Mouse (Mus musculus): ENCODE results near the gene Guca2b.
A peak's percentile ranks its signal among the peaks of the same experiment; 100 is the strongest.

Gene Guca2b

DNA sequence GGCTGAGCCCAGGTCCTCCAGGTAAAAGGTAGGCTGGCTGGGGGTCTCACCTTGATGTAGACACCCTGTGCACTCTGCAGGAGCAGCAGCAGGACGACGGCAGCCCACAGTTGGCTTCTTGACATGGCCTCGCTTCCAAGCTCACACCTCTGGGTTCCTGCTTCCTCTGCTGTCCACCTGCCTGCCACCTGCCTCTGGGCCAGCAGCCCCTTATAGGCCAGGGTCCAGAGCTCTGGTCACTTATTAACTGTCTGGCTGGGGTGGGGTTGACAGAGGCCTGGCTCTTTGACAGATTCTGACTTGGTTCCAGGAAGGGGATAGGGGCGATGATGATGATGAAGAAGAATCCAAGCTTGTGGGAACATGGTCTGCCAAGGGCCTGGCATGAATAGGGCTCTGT is at the start of gene Guca2b:
Gene Guca2b (minus strand): TSS at position 224 of the 400 bp plus-strand sequence.
- no peak for DNase-seq (ENCODE audit: low spot score)

DNA sequence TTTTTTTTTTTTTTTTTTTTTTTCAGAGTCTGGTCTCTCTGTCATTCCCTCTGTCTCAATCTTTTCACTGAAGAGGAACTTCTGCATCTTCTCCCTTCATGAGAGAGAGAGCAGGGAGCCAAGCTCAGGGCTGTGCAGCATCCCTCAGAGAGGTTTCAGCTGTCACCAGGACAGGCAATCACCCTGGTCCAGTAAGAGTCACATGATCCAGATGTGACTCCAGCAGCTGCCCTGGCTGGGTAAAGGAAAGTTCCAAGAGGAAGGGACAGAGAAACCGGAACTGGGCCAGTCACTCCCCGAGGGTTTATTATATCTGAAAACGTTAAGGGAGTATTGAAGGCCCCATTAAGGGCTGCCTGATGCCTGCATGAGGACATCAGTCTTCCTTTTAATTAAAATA is 49.0 kb upstream of the Guca2b start:
- DNase-seq (ENCODE audit: low spot score) = no peak

DNA sequence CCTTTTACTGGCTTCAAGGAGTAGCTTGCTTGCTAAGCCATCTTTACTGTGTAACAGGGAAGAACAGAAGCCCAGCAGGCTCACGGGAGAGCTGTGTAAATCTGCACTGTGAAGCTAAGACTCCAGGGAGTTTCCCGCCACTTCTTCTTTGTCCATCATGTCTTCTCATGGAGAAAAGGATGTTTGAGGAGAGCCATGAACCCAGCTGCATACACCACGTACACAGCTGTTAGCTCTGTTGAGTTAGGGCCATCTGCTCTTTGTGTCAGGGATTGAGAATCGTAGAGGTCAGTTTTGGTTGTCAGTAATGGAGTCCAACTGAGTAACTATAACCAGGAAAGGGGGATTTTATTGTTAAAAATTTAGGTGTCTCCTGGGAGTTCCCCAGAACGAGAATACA is 48.6 kb upstream of the Guca2b start:
- no peak for DNase-seq (ENCODE audit: low spot score)

DNA sequence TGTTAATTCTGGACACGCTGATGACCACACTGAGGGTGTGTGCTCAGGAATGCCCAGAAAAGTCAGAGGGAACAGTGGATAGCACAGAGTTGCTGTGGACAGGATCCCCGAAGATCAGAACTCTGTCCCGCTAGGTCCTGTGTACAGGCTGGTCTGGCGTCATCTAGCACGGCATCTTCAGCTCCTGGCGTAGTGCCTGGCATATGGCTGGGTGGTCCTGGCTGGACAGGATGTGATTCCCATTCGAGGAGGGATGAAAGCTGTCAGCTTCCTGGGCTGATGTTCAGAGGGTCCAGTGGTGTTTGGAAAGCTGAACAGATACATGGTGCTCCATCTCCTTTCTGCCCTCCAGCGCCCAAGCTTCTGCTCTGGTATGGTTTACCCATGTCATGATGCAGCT is 45.2 kb upstream of the Guca2b start:
- no peak for DNase-seq (ENCODE audit: low spot score)

DNA sequence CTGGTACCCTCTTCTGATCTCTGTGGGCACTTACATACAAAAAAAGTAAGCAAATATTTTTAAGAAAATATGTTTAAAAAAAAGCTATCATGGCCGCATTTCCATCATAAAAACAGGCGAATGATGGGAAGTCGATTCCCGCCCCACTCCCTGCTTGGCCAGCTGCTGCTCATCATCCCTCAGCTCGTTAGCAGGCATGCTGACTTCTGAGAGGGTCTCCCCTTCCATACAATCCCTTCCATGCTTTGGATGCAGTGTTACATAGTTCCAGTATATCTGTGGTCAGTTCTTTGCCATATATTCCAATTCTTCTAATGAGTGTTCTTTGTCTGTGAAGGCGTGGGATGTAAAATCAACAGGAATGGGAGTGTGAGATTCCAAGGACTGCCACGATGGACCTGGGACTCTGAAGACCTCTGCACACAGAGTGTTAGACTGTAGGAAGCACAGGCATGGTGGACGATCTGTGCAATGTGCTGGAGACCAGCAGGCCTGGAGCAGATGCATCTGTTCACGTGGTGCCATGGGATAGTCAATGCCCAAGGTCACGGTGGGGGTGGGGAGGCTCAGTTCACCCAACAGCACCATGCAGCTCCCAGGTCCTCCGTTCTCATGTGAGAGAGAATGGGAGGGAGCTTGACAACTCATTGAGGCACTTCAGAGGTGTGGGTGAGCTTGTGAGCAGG is 42.7 kb upstream of the Guca2b start:
- DNase-seq (ENCODE audit: low spot score) = no peak

DNA sequence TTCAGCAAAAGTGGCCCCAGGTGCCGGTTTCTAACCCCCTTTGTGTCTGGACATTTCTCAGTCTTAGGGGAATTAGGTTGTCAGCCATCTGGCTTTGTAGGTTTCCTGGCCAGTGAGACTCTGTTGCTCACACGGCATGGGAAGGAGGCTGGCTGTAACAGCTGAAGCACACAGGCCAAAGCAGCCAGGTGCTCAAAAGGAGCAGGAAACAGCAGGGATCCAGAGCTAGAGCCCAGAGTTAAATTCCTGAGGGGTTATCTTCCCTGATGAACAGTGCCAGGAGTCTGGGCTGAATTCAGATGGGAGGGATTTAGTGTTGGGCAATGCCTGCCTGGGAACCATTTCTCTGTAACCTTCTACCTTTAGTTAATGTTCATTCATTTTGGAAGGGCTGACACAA is 39.6 kb upstream of the Guca2b start:
- DNase-seq (ENCODE audit: low spot score) = no peak

DNA sequence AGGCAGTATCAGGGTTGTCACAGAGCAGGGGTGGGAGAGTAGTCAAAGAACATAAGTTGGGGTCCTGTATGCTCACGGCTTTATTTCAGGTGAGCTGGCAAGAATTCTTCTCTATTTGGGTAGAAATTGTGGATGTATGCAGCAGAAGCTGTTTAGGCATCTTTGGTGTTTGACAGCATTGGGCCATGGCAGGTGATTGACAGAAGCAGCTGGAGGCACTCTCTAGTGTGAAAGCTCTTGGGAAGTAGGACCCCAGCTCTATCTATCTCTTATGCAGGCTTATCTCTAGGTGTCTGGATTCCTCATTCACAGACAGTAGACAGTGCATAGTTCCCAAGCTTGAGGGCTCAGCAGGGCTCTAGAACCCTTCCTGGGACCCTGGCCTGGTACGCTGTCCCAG is 27.0 kb upstream of the Guca2b start:
- no peak for DNase-seq (ENCODE audit: low spot score)

DNA sequence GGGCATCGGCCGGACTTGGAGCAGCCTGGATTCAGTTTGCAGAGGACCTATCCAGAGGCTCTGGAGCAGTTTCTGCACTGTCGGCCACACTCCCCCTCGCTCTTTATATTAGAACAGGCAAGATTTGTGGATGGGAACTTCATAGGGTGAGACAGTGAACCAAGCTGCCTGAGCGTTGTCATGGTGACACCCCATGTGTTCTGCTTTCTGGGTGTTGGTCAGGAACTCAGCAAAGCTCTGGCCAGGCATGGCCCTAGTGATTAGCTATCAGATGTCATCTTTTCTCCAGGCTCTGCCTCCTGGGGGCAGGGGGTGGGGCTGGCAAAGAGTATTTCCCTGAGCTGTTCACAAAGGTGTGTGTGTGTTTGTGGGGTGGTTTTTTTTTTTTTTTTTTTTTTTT is 23.8 kb upstream of the Guca2b start:
- no peak for DNase-seq (ENCODE audit: low spot score)

DNA sequence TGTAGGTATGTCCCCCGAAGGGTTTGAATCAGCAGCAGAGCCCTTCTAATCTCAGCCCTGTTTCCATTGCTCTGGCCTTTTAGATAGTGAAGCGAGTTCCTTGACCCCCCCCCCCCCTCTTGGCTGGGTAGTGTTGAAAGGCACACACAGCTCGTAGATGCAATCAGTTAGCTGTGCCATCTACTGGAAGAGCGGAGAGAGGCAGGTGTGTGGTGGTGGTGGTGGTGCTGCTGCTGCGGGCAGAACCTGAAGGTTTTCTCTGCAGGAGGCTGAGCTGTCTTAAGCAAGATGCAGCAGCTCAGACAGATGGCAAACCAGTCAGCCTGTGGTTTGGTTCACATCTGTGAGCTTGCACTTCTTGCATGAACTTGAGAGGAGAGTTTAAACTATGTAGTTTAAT is 13.9 kb upstream of the Guca2b start:
- no peak for DNase-seq (ENCODE audit: low spot score)

DNA sequence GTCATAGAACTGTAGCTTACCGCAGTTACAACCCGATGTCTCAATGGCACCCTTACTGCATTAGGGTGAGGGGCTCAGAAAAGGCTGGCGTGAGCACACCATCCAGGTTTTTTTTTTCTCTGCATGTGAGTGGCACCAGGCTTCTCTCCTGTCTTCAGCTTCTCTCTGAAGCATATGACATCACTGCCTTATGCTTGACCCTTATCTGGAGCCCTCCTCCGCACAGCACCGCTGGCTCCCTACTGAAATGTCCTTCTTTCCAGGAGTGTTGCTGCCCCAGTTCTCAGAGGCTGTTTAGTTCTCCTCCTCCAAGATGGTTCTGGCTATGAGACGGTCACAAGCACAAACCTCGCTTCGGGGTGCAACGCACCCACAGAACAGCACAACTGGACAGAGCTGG is 12.4 kb upstream of the Guca2b start:
- DNase-seq (ENCODE audit: low spot score) = no peak

DNA sequence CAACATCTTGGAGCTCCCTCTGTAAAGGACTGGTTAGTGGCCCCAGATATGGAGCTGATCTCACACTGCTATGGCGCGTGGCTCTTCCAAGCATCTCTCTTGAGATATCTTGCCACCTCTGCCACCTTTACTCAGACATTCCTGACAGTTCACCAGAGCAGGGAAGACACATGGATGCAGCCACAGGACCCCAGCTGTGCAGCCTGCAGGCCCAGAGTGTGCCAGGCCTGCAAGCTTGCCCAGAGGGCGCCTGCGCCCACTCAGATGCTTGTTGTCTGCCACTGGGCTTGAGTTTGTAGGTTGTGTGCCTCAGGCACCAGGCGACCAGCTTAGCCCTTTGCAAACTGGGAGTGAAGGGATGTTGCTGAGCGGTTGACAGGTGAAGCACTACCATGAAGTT is 12.0 kb upstream of the Guca2b start:
- no peak for DNase-seq (ENCODE audit: low spot score)

DNA sequence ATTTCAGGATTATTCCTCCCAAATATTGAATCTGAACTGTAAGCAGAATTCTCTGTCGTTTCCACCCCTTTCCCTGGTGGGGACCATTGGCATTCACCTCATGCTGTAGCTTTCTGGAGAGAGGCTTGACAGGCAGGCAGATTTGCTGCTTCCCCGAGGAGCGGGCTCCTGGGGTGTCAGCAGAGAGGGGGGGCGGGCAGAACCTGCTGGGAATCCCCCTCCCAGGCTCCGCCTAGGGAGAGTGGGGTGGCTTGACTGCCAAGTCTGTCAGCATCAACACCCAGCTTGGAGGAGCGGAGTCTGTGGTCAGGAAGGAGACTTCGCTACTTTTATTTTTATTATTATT is 11.4 kb upstream of the Guca2b start:
- no peak for DNase-seq (ENCODE audit: low spot score)

DNA sequence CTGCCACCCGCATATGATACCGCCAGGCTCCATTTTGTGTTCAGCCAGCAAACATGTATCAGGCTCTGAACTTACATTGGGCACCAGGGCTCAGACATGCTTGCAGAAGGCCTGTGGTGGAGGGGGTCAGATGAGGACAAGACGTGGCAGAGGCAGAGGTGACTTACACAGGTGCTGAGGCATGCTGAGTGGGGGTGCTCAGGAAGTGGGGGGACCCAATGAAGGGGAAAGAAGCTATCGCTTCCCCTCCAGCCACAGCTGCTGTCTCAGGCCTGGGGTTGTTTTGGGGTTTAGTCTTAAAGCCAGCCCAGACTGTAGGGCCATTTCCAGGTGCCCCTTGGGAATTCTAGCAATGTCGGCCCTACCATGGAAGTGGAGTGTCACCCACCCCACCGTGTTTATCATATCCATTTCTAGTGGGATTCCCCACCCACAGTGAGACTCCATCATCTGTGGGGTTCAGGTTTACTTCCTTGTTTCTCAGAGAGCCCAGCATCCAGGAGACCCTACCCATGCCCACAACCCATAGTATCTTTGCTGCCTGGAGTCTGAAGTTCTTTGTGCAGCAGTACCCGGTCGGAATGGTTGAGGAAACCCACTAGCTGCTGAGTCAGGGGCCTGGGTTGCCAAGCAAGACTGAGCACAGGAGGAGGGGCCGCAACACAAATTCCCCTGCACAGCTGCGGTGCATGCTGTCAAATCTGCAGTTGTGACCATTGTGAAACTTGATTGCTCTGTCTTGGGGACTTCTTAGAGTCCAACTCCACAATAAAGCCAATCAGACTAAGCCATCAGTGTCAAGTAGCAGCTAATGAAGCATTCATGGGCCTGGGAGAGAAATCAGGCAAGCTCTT is 10.8 kb upstream of the Guca2b start:
- DNase-seq (ENCODE audit: low spot score) = no peak

DNA sequence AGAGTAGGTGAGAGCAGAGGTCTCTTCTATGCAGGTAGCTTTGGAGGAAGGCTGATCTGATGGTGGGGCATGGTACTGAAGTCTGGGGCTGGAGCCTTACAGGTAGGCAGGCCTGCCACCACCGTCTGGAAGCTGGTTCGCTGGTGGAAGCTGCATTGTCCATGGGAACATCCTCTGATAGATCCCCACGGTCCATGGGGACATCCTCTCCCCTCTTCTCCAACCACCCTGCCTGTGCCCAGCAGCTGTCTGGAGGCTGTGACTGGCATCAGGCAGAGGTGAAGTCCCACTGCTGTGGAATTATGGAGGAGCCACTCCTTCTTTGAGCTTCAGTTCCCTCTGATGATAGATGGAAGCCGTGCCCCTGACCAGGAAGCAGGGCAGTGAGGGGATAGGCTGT is 9.8 kb upstream of the Guca2b start:
- DNase-seq (ENCODE audit: low spot score) = no peak

DNA sequence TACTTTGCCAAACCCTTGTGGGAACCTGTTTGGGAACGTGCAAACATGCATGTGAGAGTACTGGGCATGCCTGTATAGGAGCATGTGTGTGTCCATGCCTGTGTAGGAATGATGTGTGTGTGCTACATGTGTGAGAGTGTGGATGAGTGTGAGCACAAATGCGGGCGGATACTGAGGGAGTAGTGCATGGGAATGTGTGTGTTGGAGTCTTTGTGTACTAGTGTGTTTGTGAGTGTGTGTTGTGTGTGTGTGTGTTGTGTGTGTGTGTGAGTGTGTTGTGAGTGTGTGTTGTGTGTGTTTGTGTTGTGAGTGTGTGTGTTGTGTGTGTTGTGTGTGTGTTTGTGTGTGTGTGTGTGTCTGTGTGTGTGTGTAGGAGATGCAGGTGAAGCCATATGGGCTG is 9.4 kb upstream of the Guca2b start:
- no peak for DNase-seq (ENCODE audit: low spot score)

DNA sequence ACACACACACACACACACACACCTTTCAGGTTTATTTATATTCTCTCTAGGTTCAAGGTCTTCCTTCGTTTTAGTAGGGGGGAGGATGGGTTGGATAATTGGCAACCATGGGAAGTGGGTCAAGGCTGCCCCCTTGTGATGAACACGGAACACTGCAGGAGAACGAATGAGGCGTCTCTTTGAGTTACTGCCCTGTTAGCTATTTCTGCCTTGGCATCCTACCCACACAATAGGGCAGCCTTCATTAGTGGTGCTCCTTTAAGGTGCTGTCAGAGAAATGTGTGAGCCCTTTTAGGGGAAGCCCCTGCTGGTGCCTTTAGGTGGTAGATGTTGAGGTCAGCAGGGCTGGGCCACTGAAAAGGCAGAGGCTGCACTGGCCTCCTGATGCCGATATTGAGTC is 8.7 kb upstream of the Guca2b start:
- peak; percentile 40 for DNase-seq (ENCODE audit: low spot score)

DNA sequence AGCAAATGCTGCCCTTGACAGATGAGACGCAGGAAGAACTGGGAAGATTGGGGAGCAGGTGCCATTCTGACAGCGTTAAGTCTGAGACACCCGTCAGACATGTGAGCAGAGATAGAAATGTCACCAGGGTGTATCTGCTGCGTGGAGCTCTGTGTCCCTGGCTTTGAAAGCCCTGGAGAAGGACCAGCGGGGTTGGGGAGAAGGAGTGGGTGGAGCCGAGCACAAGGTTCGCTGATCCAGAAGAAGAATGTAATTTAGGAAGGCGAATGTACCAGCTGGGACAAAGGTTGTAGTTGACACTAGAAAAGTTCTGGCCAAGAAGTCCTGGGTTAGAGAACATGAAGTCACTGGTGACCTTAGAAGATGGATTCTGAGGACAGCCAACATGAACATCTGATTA is 7.4 kb upstream of the Guca2b start:
- no peak for DNase-seq (ENCODE audit: low spot score)

DNA sequence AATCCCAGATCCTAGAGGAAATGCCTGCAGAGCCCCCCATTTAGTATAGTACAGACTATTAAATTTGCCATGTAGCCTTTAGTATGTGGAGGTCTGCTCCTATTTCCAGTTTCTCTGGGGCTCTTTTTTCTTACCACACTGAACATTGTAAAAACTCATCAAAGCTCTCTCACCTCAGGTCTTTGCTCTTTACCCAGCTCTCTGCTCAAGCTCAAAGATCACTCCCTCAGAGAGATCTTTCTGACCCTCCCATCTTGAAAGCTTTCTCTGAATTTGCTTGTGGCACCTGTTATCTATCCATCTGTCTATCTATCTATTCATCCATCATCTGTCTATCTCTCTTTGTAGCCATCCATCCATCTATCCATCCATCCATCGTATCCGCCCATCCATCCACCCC is 6.4 kb upstream of the Guca2b start:
- DNase-seq (ENCODE audit: low spot score) = no peak

DNA sequence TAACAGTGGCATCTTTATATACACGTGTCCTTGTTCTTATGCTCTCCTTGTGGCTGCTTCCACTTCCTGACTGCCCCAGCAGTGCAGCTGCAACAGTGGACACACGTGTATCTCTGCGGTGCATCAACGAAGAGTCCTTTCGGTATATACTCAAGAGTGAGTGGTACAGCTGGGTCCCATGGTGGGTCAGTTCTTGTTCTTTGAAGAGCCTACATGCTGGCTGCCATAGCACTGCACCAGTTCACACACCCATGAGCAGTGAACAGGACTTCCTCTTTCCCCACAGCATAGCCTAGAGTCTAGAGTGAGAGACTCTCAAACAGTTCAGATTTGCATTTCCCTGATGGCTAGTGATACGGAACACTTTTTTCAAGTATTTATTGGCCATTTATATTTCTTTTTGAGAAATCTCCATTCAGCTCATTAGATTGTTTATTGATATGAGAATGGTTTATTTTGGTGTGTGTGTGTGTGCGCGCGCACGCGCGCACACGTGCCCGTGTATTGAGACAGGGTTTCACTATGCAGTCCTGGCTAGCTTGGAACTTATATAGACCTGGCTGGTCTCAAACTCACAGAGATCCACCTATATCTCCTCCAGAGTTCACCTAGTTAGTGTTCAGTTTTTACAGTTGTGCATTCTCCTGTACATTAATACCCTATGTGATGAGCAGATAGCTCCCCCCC is 4.8 kb upstream of the Guca2b start:
- no peak for DNase-seq (ENCODE audit: low spot score)

DNA sequence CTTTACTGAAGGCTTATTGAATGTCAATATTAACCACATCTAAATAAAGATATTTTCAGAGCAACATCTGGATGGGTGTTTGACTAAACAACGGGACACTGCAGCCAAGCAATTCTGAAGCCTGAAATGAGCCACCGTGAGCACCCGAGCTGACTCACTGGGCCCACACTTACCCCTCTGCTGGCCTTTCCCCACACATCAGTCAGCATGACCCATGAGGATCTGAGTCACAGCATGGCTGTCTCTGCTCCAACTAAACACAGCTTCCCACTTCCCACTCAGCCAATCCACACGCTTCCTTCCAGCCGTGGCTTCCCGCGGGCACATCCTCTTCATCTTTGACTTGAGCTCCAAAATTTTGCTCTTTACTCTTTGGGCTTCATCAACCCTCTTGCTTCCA is 4.2 kb upstream of the Guca2b start:
- DNase-seq (ENCODE audit: low spot score) = no peak

DNA sequence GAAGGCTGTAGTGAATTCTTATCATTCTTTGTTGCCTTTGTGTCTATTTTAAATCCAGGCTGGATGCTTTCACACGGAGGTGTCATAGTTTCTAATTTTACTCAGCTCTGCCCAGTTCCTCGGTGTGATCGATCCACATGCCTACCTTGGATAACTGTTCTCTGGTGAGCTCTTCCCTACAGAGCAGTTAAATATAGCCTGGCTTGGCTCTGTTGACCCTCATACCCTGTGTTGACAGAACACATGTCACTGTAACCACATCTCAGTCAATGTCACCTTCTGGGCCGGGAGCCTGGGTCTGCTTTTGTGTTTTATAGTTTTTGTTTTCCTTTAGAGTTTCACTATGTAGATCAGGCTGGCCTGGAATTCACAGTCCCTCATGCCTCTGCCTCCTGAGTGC is 3.4 kb upstream of the Guca2b start:
- no peak for DNase-seq (ENCODE audit: low spot score)

DNA sequence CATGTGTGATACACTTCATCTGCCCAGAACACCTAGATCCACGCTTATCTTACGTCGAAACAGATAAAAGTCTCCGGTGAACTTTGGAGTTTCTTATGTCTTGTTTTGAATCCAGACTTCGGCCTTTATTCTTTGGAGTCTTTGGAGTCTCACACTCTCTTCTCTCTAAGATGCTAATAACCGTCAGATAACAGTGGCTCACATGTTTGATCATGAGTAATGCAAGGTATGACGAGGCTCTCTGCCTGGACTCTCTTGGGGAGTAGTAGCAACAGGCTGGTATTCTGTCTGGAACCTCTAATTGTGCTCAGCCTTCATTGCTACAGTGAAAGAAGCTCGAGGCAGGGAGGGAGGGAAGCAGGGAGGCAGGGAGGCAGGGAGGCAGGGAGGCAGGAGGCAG is 1.3 kb upstream of the Guca2b start:
- DNase-seq (ENCODE audit: low spot score) = no peak

DNA sequence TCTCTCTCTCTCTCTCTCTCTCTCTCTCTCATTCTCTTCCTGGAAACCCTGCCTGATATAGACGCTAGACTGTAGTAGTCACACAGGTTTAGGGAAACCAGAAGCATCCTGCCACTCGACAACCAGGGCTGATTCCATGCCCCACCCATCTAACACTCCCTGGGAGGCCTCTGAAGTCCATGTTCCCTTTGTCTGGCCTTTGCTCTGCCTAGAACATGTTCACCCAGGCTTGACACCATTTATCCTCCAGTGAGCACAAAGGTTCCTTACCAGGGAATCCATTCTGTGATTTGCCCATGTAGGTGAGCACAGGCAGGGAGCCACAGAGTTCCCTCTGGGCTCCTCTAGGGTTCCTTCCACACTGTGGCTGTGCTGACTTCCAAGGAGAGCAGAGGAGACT is 508 bp downstream of the Guca2b start:
- DNase-seq (ENCODE audit: low spot score) = no peak
